Mouse (Mus musculus): Measurements from ENCODE around the gene Mgat5.
A peak's percentile ranks its signal among the peaks of the same experiment; 100 is the strongest.

The Mgat5 gene

DNA sequence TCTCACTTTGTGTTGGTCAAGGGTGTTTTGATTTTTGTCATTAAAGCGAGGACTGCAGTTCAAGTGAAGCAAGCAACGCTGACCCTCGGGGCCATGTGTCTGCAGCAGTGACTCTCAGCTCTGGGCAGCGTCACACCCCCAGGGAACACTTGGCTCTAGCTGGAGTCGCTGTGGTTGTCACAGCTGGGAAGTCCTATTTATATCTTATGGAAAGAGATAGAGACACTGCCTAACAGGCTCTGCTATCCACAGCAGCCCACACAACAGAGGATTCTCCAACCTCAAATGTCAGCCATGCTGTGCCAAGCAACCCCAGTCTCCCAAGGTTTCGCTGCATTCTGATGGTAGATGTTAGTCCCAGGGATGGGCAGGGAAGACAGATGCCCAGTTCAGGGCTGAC lies 125.0 kb downstream of the Mgat5 start:
- DNase-seq (ENCODE audit: inconsistent age in 2 of 2, low spot score in 1 of 2), result no peak

DNA sequence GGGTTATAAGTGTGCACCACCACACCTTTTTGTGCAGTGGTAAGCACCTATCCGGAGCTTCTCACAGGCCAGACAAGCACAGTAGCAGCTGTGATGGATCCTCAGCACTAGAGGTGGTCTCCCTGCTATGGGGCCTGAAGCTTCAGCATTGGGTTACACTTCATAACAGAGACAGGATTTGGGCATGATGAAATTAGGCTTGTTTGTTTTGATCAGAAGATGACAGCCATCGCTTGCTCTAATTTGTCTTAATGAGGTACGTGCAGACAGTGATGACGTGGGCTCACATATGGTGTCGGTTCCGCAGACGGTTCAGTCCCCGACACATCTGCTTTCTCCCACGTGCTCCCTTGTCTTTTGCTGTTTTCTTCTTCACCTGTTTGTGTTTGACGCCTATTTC lies 132.9 kb downstream of the Mgat5 start:
- DNase-seq (ENCODE audit: inconsistent age in 2 of 2, low spot score in 1 of 2), result no peak

DNA sequence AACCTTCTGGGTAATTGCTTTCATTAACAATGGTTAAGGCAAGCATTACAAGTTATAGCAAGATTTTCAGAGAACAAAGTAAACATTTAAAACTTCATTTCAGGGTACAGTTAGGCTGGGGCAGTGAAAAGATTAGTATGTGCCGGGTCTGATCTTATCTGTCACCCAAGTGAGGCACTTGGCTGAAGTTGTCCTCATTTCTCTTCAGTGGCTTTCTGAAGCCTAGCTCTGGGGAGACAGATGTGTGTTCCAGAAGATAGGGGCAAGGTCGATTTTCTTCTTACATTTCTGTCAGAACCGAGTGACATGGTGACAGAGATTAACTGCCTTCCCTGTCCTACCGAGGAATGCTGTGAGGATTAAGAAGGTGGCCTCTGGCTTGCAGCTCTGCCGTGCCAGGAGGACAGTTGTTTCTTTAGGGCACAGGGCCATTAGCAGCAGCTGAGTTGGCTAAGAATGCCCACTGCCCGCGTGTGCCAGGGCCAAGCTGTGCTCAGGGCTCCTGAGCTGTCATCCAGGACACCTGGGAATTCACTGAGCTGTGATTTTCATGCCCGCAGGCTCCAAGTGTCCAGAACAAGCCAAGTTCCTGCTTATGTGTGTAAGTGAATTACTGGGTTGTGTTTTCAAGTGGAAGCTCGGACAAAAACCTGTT lies 134.1 kb downstream of the Mgat5 start:
- DNase-seq (ENCODE audit: inconsistent age in 2 of 2, low spot score in 1 of 2), result peak; percentile 34 to 62

DNA sequence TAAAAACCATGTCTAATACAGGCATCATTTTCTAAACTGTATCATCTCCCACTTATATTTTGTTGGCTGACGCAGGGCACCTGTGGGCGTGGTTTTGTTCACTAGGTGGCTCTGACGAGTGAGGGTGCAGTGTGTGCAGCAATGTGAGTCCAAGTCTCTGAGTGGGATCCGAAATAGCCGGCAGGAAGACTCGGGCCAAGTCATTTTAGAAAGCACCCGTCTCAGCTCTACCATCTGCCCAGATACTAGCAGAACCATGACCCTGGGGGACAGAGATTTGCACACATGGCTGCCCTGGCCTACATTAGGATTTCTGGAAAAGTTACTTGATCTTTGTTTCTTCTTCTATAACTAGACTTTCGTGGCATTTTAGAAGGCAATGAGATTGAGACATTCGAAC lies 135.5 kb downstream of the Mgat5 start:
- DNase-seq (ENCODE audit: inconsistent age in 2 of 2, low spot score in 1 of 2), result no peak

DNA sequence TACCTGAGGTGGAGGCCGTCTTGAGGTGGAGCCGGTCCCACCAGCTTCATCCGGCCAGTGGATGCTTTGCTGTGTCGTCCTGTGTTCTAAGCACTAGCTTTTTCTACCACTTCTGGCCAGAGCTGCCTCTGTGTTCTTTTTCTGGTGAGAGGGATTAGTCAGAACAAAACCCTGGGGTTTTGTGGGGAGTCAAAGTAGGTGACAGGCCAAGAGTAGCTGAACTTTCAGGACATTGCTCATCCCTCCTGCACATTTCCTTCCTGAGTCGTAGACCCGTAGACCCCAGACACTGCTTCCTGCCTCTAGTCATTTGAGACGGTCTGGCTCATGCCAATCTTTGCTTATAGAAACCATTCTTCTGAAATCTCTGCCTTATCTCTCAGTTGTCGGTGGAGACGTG lies 140.1 kb downstream of the Mgat5 start:
- no peak for DNase-seq (ENCODE audit: inconsistent age in 2 of 2, low spot score in 1 of 2)

DNA sequence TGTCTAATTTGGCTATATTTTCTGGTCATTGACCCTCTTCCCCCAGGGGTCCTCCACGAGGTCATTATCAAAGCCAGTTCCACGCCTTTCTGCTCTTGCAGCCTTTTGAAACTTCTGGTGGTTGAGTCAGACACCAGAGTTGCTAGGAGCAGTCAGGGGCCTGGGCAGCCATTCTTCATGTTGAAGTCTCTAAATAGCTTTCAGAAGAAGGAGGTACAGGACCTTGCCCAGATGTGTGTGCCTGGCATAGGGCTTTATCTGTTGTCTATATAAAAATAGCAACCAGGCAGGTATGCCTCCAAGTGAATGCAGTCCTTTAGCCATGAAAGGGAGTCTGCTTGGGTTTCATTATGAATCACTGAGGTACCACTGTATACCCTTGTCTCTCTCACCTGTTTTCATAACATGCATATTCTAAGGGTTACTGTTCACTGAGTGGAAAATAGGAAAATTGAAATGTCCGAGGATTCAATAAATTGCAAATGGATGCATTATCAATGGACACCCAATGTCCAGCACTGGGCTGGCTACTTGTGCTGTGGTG lies 141.9 kb downstream of the Mgat5 start:
- peak; percentile 20 to 66 for DNase-seq (ENCODE audit: inconsistent age in 2 of 2, low spot score in 1 of 2)

DNA sequence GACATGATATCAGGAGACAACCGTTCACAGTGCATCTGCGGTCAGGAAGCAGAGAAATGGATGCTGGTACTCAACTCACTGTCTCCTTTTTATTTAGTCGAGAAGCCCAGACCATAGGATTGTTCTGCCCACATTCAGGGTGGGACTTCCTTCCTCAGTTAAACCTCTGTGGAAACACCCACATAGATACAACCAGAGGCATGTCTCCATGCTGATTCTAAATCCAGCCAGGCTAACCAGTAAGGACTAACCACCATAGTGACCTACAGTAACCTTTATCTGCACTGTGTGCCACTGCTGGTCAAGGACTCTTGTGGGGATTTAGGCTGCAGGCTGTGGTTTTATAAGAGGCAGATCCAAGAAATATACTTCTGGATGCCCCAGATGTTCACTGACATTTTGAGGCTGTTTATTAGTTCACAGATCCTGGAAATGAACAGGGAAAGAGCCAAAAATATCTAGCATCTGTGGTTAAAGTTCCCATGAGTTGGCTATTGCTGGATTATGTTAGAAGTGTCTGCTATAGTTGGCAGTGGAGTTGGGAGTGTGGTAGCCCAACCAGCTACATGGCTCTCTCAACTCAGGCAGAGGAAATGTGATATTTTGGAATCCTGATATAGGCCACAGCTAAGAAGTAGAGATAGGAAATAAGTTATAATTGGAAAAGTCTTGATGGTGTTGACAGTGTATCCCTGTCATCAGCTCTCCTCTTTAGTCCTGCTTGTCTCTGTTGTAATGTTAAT lies 143.2 kb downstream of the Mgat5 start:
- no peak for DNase-seq (ENCODE audit: inconsistent age in 2 of 2, low spot score in 1 of 2)

DNA sequence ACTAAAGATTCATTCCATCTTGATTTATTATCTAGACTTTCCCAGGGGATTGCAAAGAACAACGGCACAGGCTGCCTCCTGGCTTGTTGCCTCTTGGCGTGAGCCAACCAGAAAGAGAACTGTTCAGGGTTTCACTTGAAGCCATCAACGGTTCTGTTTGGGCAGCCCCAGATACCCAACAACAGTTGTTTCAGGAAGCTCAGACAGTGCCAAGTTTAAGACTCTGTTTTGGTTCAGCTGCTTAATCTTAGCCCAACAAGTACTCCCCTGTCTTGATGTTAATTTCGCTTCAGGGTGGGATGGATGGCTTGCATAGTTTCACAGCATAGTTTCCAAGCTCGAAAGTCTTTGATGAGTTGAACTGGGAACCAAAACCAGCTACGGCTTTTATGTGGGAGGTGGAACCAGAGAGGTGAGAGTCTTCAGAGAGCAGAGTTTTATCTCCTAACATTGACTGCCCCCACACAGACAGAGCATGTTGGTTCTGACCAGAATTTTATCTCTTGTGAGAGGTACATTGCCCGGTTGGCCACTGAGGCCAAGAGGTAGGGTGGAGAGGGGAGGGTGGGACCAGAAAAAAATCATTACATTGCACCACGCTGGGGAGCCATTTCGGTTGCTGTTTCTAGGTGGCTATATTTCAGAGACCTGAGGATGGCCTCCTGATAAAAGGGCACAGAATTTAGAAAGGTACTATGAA lies 144.0 kb downstream of the Mgat5 start:
- no peak for DNase-seq (ENCODE audit: inconsistent age in 2 of 2, low spot score in 1 of 2)

DNA sequence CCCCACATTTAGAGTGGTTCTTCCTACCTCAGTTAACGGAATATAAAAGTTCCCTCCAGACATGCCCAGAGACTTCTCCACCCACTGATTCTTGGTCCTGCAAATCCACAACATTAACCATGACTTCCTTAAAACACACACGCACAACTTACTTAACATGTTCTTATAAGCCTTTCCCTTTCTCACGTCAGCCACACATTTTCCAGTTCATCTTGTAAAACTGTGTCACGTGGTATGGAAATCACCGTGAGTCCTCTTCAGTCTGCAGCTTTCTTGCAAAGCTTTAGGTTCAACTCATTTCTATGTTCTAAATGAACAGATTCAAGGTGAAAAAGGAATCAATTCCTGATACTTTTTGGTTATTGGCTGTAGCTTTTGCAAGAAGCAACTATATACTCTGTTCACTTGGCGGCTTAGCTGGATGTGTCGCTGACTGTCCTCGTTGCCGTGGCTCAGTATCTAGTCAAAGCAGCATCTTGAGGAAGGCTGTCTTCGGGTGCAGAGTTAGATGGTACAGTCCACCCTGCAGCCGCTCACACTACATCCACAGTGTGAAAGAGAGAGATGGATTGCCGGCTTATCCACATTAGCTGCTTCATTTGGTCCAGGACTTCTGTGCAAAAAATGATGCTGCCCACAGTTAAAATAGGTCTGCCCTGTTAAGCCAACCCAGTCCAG lies 146.7 kb downstream of the Mgat5 start:
- no peak for DNase-seq (ENCODE audit: inconsistent age in 2 of 2, low spot score in 1 of 2)

DNA sequence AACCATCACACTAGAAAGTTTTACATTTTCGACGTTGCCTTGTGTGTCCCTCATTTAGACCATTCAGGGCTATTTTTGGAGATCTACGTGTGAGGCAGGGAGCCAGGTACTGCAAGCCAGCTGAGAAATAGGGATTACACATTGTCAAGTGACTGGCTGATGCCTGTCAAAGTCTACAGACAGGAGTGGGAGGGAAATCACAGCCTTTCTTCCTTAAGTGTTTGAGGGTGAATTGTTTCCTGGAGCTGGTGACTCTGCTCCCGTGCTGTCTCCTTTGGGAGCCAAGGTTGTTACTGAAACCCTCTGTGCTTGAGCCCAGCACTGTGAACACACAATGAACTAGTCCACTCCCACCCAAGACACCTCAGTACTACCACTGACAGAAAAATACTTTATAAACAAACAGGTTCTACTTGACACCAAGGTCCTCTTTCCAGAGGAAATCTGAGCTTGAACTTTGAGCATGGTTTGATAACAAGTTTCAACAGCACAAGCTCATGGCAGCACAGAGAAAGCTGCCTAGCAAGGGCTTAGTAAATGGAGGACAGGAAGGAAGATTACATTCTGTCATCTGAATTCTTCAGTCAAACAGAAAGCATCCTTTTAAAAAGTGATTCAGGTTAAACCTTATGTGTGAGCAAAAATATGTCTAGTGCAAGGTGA lies 147.4 kb downstream of the Mgat5 start:
- DNase-seq (ENCODE audit: inconsistent age in 2 of 2, low spot score in 1 of 2), result no peak

DNA sequence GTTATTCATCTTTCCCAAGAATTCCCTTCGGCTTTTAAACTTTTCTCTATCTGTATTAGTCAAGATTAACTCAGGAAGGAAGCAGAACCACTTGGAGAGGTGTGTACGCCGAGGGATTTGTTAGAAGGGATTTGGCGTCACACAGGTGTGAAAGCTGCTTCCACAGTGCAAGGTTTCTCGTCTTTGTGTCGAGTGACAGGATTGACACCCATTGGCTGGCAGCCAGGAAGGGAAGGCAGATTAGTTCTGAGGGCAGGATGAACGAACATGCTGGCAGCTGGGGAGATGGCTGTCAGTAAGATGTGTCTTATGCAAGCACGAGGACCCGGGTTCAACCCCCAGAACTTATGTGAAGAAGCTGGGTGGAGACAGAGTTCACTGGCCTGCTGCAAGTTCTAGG lies 148.6 kb downstream of the Mgat5 start:
- DNase-seq (ENCODE audit: inconsistent age in 2 of 2, low spot score in 1 of 2), result no peak

DNA sequence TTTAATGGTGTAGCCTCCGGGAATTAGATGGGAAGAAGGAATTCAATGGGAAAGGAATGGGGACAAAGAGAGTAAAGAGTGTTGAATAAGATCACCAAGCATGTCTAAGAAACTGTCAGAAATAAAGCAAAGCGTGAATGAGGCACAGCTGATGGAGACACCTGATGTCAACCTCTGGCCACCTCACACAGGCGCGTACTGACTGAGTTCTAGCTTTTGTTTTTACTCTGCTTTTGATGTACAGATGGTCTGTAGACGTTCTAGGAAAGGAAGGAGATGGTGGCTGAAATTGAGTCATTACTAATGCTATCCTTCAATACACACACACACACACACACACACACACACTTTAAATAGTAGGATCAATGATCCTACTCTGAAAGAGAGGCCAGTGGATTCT lies 149.3 kb downstream of the Mgat5 start:
- DNase-seq (ENCODE audit: inconsistent age in 2 of 2, low spot score in 1 of 2), result no peak

DNA sequence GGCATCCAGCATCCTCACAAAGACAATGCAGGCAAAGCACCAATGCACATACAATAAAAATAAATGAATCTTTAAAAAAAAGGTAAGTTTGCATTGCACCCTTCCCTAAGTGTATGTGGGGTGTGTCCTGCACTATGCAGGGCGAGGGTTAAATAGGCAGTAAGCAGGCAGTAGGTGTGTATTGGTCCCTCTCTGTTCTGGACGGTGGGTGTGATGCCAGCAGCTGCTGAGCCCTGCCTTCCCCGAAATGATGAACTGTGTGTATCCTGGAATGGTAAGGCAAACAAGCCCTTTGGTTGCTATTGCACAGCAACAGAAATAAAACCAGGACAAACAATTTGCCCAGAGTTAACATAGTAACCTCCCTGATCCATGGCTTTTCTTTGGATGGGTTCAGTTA lies 150.2 kb downstream of the Mgat5 start:
- DNase-seq (ENCODE audit: inconsistent age in 2 of 2, low spot score in 1 of 2), result no peak

DNA sequence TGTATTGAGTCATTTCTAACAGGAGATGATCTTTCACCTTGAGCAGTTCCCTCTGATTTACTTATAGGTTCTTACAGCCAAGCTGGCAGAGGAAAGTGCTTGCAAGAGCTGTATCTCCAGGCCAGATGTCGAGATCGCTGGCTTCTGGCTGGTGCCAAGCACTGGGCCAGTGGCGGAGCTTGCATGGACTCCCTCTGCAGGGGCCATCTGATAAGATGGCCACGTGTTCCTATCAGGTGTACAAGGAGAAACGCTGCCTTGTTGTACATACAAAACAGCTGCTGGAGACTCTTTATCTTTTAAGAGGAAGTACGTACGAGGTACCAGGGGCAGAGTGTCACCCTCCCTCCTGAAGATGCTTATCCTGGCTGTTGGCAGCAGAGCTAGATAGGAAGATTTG lies 158.8 kb downstream of the Mgat5 start:
- DNase-seq (ENCODE audit: inconsistent age in 2 of 2, low spot score in 1 of 2), result peak in 1 of 2 experiments; percentile 46

DNA sequence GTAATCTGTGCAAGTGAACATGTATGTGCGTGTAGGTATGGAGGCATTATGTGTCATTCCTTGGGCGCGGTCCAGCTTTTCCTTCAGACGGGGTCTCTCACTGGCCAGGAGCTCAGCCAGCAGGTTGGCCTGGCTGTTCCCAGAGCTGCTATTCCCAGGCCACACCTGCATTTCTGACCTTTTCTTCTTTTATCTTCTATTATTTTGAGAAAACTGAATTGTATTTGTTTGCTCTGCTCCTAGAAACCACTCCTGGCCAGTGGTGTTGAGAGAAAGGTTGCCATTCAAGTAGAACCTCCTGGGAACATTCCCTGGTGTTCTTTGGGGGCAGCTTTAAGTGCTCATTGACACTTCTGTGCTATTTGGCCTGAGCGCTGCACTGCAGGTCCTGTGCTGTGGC lies 160.9 kb downstream of the Mgat5 start:
- no peak for DNase-seq (ENCODE audit: inconsistent age in 2 of 2, low spot score in 1 of 2)

DNA sequence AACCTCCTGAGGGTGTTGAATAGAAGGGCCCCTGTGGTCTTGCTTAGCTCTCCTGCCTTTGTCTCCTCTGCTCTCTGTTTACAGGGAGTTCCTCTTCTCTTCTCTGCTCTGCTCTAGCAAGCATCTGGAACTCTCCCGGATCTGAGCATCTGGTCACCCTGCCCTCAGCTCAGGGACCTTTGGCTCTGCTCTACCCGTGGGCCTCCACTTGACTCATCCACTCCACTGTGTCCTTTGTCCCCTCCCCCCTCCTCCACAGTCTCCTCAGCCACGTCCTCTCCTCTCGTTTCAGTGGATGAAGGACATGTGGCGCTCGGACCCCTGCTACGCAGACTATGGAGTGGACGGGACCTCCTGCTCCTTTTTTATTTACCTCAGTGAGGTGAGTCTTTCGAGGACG lies 161.3 kb downstream of the Mgat5 start:
- DNase-seq (ENCODE audit: inconsistent age in 2 of 2, low spot score in 1 of 2), result no peak

DNA sequence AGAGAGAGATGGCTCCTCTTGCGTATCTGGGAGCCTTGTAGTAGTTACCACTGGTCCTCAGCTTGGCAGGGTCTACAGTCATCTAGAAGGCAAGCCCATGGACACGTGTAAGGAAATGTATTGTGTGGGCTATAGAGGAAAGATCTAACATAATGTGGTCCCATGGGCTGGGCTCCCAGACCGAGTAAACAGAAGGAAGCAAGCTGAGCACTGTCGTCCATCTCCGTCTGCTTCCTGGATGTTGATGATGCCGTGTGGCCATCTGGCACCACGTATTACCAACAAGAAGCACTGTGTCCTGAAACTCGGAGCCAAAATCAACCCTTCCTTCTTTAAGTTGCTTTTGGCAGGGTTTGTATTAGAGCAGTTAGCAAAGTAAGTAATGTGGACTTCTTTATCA lies 163.7 kb downstream of the Mgat5 start:
- no peak for DNase-seq (ENCODE audit: inconsistent age in 2 of 2, low spot score in 1 of 2)

DNA sequence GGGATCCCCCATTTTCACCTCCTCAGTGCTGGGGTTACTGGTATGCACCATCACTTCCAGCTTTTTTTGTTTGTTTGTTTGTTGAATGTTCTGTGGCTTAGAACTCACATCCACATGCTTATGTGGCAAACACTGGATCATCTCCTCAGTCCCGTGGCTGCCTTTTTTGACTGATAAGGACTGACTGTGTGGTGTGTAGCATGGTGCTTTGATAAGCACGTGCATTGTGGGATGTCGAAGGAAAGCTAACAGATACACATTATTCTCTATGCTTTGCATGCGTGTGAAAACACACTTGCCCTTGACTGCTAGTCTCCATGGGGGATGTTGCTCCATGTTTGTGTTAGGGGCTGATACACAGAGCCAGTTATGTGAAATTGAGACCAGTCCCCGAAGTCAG lies 164.7 kb downstream of the Mgat5 start:
- DNase-seq (ENCODE audit: inconsistent age in 2 of 2, low spot score in 1 of 2), result no peak

DNA sequence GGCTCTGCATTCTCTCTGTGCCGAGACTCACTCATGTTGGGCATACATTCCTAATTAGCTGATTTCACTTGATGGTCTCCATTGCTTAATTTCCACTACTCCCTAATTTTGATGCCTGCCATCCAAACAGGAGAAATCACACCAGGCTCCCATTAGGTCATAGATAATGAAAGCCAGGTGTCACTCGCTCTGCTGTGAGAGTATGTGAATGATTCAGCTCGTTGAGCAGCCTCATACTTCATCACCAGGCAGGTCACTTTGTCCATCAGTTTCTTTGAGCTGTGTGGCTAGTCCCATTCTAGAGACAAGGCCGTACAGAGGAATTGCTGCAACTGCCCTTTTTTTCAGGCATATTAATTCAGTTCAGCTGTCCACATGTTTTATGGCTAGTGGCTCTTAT lies 167.3 kb downstream of the Mgat5 start:
- no peak for DNase-seq (ENCODE audit: inconsistent age in 2 of 2, low spot score in 1 of 2)

DNA sequence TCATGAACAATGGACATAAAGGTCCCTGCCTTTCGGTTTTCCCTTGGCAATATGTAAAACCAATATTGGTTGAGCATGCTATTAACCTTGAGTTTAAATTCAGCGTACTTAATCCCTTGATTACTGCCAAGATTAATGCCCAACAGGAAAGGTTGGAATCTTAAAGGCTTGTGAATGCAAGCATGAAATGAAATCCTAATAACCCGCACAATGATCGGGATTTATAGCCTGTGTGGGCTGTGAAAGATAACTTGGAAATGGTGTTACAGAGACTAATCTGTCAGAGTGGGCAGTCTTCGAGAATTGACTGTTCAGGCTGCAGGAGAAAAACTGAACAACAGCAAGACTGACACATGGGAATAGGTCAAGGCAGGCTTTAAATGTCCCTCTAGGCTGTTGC lies 168.7 kb downstream of the Mgat5 start:
- peak in 1 of 2 experiments; percentile 36 for DNase-seq (ENCODE audit: inconsistent age in 2 of 2, low spot score in 1 of 2)

DNA sequence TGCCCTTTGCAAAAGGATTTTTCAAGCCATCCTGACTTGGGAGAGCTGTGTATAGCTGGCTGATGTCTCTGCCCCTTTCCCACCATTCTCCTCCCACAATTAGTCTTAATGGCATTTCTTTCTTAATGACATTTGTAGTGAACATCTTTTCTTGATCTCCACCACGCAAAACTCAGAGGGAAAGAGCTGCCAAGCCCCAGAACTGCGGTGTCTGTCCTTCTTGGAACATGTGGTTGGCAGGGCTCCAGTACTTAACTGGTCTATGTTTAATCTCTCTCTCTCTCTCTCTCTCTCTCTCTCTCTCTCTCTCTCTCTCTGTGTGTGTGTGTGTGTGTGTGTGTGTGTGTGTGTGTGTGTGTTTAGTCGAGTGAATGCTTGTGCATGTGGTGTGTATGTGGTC lies 169.3 kb downstream of the Mgat5 start:
- DNase-seq (ENCODE audit: inconsistent age in 2 of 2, low spot score in 1 of 2), result peak in 1 of 2 experiments; percentile 45
